Mouse (Mus musculus): ENCODE results near the gene Adam12.

- TF ChIP-seq CHD2 (IDR thresholded peaks at IDR 0.05; ENCODE audit: low read depth, low read length) (no peak), ZNF384 (IDR thresholded peaks at IDR 0.05; ENCODE audit: low read depth, low read length) (no peak), MAFK (IDR thresholded peaks at IDR 0.05; ENCODE audit: insufficient read depth, low read depth, low read length) (no peak), HCFC1 (IDR thresholded peaks at IDR 0.05; ENCODE audit: borderline replicate concordance, insufficient read depth, low read length) (no peak), ZC3H11A (IDR thresholded peaks at IDR 0.05; ENCODE audit: borderline replicate concordance, low read depth, low read length) (no peak)
Observed at GRCm38 (mm10) chr7:133872701-133873100, 359.2 kb downstream of the Adam12 start.

Measured in ES-E14 (cell line).